Mouse (Mus musculus): ENCODE measurements around the gene Olfr263.

Olfr263 gene

DNA sequence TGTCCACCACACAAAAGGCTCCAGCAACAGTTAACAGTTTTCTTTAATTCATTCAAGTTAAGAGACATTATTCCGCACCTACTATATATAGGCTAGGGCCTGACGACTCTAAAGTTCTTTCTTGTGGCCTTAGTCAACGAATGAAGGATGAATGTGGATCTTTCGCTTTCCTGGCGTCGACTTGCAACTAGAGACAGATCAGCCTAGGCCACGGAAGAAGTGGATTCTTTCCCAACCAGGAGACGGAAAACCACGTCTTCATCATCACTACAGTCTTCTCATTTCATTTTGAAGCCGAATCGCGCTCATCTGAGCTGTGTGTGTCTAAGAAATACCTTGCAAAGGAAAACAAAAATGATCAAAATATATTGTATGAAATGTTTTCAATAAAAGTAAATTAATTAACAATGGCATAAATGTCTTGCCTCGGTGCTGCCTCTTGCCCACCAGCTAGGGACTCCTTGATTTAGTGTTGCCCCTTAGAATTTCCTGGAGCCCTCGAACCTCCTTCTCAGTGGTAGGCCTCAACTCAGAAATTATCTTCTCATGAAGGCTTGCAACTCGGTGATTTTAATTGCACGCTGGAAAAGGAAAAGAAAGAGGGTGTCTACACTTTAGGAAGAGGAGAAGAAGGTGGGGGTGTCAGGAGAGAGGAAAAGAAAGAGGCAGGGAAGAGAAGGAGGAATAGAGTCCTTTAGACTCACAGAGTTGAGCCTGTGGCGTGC, 41.2 kb downstream of the Olfr263 start:
- DNase-seq, result no peak

DNA sequence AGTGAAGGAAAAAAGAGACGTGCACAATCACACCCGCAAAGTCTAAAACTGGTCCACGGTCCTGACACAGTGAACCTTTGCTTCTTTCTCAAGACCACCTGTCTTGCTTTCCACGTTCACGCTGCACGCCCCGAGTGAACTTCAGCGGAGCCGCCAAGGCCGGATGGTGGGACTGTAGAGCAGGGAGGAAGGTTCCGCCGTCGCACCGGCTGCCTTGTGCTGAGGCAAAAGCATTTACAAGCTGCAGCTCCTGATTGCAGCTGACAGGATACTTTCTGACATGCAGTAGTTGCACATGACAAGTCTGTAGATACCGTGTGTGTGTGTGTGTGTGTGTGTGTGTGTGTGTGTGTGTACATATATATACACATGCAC, 41.7 kb downstream of the Olfr263 start:
- no peak for DNase-seq

DNA sequence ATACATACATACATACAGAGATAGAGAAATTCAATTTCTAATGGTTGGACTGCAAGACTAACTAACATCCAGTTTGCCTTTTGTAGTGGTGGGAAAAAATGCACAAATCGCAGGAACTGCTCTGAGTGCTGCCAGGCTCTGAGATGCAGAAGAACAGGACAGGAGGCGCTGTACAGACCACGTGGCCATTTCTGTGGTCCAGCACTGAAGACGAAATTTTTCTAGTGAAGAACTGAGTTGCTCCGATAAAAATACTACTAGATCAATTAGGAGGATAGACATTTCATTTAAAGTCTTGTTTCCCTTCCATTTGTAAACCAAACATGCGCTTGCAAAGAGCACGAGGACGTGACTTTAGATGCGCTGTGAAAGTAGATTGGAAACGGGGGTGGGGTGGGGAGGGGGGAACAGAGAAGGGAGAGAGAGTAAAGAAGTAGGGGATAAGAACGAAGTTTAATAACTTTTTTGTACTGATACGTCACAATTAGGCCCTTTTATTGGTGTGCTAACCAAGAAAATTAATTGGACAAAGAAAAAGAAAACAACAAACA, 42.2 kb downstream of the Olfr263 start:
- DNase-seq, result no peak

DNA sequence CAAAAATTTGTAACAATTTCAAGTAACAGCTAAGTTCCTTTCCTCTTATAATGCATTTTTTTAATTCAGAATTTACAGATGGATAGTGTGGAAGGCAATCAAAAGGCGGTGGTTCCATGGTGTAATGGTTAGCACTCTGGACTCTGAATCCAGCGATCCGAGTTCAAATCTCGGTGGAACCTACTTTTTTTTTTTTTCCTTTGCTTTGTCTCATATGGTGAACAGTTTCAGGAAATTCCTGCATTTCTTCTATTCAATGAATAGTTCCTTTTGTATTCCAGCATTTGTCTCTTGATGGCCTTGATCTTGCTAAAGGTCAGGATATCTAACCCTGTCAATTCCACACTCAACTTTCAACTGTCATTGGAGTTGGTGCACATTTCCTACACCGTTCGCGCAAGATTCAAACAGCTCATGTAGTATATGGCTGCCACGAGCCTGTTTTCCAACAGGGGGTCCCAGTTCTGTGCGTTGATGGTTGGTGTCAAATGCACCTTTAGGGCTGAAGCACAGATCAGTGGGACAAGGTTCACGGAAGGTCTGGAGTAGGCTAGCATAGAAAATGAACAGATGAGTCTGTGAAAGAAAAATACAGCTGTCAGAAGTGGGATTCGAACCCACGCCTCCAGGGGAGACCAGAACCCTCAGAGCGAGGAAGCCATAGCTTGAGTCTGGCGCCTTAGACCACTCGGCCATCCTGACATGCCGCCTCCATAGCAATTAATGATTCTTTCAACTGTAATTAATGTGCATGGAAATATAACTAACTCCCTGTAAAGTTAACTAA, 43.0 kb downstream of the Olfr263 start:
- DNase-seq, result peak; percentile 51 to 64

DNA sequence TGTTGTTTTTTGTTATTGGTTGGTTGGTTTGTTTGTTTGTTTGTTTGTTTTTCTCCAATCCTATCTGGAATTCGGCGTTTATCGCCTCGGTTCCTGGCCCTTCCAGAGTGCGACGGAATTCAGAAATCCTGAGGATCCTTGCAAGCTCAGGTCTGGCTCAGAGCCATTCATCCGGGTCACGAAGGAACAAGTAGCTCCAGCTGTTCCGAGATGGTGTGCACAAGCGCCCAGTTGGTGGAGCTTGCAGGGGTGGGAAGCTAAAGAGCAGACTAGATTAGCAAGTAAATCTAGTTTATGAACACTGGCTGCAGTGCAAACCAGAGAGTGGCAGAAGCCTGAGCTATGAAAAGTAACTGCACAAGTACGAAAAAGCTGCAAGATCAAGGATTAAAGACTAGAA, 43.6 kb downstream of the Olfr263 start:
- peak; percentile 87 to 91 for DNase-seq

DNA sequence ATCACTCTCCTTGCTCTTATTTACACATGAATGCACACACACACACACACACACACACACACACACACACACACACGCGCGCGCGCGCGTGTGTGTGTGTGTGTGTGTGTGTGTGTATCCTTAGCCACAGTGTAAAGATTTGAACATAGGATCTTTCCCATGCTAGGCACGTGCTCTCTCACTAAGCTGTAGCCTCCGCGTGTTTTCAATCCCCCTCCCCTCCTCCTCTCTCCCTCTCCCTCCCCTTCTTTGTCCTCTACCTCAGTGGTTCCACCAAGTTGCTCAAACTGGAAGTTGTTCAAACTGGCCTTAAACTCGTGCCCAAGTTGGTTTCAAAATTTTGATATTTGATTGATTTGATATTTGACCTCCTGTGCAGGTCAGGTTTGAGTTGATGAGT, 47.3 kb downstream of the Olfr263 start:
- no peak for DNase-seq

DNA sequence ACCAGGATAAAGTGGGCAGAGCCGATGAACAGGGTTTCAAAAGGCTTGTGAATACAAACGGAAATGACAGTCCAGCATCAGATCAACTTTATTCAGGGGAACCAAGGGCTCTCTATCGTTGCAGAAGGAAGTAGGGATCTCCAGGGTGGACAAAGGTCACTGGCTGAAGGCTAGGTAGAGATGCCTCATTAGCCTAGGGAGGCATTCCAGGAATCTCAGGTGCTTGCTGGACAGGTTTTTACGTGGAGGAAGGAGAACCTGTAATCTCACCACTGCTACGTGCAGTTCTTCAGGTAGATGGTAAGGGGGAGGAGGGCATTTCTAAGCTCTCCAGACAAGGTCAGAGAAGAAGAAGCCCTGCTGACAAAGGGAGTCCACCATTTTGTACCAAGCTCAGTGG, 48.2 kb downstream of the Olfr263 start:
- DNase-seq, result no peak

DNA sequence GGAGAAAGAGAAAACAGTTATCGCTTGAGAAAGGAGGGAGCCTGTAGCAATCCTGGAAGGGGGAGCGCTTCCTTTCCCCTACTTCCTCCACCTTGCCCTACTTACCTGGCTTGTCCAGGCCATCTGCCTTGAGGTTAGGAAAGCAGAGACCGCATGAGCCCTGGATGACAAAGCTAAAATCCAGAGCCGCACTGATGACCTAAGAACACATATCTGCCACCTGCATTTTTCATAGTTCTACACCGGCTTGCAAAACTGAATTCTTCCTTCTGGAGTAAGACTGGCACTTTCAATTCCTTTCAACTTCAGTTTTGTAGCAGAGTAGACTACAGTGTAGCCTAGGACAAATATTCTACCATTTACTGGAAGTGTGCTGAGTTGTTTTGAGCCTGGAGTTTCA, 48.9 kb downstream of the Olfr263 start:
- DNase-seq, result no peak

DNA sequence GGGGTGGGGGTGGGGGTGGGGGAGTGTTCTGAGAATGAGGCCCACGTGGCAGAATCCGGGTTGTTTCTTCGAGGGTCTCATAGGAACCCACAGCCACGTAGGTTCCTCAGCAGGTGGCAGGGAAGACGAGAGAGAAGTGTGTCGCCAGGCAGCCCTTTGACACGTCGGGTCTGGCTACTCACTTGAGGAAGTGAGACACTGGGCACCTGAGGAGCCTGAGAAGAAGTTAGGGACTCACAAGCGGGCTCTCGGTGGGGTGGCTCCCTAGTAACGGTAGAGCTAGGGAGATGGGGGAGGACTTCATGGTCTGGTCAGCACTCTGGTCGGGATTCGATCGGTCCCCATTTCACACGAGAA, 49.9 kb downstream of the Olfr263 start, which contains the start of gene Trim27:
Gene Trim27, plus strand, starts transcription at position 79 of the 357 bp plus-strand sequence.
- no peak for DNase-seq

DNA sequence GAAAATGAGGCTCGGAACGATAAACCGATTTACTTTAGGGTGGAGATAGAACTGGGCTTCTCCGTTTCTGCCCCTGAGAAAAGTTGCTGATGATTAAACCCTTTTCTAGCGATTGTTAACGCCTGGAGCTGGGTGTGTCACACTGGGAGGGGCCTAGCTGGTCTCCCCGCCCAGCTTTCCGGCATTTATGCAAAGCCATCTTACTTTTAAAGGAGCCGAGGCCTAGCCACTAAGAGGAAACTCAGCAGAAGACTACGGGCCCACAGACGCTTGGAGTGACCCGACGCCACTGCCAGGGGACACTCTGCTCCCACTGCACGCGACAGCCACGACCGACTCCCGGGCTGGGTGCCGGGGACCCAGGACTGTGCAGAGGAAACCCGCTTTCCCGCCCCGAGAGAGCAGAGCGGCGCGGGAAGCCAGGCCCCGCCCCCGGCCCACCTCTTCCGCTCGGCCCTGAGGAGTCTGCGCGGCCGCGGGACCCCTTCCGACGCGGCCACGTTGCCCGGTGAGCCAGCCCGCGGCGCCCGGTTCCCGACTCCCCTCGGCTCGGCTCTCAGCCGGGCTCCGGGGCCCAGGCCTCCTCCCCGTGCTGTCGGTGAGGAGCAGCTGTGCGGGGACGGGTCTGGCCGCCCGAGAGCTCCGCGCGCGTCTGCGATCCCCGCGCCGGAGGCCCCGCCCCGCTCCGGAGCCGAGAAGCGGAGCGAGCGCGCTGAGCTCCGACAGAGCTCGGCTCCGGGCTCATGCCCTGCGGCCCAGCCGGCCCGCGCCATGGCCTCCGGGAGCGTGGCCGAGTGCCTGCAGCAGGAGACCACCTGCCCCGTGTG, 50.5 kb downstream of the Olfr263 start:
- peak; percentile 92 to 93 for DNase-seq

DNA sequence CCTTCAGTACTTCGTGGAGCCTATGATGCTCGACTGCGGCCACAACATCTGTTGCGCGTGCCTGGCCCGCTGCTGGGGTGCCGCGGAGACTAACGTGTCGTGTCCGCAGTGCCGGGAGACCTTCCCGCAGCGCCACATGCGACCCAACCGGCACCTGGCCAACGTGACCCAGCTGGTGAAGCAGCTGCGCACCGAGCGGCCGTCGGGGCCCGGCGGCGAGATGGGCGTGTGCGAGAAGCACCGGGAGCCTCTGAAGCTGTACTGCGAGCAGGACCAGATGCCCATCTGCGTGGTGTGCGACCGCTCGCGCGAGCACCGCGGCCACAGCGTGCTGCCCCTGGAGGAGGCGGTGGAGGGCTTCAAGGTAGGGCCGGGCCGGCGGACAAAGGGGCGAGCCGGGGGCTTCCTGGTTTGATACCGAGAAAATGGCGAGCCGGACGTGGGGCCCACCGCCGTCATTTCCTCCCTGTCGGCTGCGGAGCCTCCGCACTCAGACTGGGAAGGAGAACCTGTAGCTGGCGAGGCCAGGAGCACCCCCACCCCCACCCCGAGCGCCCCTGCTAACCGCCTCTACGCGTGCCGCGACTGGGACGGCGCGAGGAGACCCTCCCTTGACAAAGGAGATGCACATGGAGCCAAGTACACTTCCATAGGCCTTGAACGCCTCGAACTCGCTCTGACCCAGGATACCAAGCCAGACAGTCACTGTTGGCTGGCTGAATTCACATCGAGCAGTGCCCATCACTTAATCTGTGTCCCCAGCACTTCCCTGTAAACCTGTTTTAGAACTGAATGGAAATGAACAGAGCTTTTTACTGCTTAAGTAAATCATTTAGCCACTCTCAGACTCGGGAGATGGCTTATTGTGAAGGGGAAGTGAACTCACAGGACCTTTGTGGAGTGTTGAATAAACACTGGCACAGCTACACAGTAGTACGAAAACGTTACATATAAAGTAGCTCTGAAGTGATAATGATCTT, 51.4 kb downstream of the Olfr263 start:
- peak; percentile 50 to 57 for DNase-seq

DNA sequence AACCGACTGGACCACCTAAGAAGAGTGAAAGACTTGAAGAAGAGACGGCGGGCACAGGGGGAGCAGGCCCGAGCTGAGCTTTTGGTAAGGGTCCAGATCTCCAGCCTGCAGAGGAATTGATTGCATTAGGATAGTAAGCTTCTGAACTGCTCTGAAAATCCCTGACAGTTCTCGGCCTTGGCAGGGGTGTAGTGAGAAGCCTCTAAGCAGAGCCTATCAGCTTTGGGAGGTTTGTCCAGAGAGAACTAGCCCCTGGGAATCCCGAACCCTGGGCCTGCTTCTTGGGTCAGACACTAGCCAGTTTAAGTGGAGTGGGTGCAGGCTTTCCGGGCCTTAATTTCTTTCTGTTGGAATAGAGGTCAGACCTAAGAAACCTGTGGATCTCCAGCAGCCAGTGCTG, 52.6 kb downstream of the Olfr263 start:
- no peak for DNase-seq

DNA sequence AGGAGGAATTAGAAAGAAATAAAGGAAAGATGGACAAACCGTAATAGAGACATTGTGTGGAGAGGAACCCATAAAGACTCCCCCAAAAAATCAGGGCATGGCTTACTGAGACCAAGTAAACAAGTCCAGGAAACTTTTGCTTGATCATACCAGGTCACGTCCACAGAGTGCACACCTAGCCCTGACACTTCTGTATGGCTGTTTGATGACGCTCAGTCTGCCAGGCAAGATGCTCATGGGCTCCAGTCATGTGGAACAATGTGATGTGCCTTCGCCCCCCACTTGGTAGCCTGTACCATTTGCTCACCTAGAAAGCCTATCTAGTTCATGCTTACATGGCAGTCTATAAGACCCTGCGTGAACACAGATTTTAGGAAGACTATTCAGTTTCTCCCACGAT, 53.6 kb downstream of the Olfr263 start:
- DNase-seq, result no peak

DNA sequence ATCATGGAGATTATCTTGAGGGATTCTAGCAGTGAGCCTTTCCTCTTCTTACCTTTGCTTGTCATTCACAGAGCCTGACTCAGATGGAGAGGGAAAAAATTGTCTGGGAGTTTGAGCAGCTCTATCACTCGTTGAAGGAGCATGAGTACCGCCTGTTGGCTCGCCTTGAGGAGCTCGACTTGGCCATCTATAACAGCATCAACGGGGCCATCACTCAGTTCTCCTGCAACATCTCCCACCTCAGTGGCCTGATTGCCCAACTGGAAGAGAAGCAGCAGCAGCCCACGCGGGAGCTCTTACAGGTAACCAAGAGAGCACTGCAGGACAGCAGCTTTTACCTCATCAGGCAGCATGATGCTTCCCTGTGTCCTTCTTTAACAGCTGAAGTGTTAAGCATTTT, 54.2 kb downstream of the Olfr263 start:
- no peak for DNase-seq

DNA sequence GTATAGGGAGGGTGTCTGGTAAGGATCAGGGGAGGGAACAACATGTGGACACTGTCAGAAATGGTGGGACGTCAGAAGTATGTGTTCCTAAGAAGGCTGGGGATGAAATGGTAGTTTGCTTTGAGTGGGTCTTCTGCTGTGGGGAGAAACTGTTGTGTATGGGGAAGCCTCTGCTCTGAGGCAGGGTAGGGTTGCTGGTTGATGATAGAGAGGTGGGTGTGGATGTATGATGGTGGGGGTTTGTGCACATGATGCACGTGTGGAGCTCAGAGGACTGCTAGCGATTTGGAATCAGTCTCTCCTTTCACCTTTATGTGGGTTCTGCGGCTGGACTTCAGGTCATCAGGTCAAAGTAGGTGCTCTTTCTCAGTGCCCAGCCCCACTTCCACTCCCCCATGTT, 56.1 kb downstream of the Olfr263 start:
- no peak for DNase-seq

Measured in lung, adult 18-20 months (tissue).